Mouse (Mus musculus) hindbrain, embryonic 16.5 days (tissue): ENCODE results near the gene Arhgef5. TPM values are rescaled to one million over a fixed set of nuclear protein-coding genes. Genes with fewer than 3 reads are reported as not detected.

Experiments used
- polyA plus RNA-seq: library from polyadenylated mRNA; unstranded; fragments of >200 nt; fragmentation: Nextera tagmentation; extraction: Ambion mirVana; gene quantifications from 2 replicates; pipeline ENCODE4 v1.2.1, GENCODE M21; 2015

Arhgef5 gene
- polyA plus RNA-seq, 1 experiment from 2014 or later = 2.0 TPM

Other genes starting within 250 kb of the Arhgef5 start
- not detected in 2 replicates for gene Olfr441, start 159.2 kb upstream of the Arhgef5 start, polyA plus RNA-seq
- not detected in 2 replicates for gene Olfr237-ps1, start 119.0 kb upstream of the Arhgef5 start, polyA plus RNA-seq
- gene Olfr437, start 102.3 kb upstream of the Arhgef5 start, polyA plus RNA-seq = not detected in 2 replicates
- gene Olfr13, start 93.4 kb upstream of the Arhgef5 start, polyA plus RNA-seq = not detected in 2 replicates
- gene Olfr435, start 68.4 kb upstream of the Arhgef5 start, polyA plus RNA-seq = not detected in 2 replicates
- gene Olfr434, start 52.6 kb upstream of the Arhgef5 start, polyA plus RNA-seq = not detected in 2 replicates
- gene Olfr47, start 34.1 kb upstream of the Arhgef5 start, polyA plus RNA-seq = not detected in 2 replicates
- not detected in 2 replicates for gene Nobox, start 44.0 kb downstream of the Arhgef5 start, polyA plus RNA-seq